Mouse (Mus musculus) small intestine, adult 2 months (tissue): Measurements from ENCODE around the gene Tes3-ps. TPM values are rescaled to one million over a fixed set of nuclear protein-coding genes. Genes with fewer than 3 reads are reported as not detected.
A peak's percentile ranks its signal among the peaks of the same experiment; 100 is the strongest.

ENCODE experiments used
- H3K27ac ChIP-seq: fragments of 200-500 bp; 2 replicates; pipeline ENCODE4 v1.5.1; 2012; ENCODE audit warnings: low read depth, low read length, control low read depth, inconsistent platforms; ENCODE audit not compliant: insufficient read depth
- H3K27me3 ChIP-seq: fragments of 200-500 bp; 2 replicates; pipeline ENCODE4 v1.6.1; 2012; ENCODE audit warnings: mild to moderate bottlenecking, moderate library complexity, low read length, inconsistent platforms; ENCODE audit not compliant: control insufficient read depth, insufficient read depth
- H3K36me3 ChIP-seq: fragments of 200-500 bp; 2 replicates; pipeline ENCODE4 v1.6.1; 2012; ENCODE audit warnings: mild to moderate bottlenecking, low read length, control low read depth, inconsistent platforms; ENCODE audit not compliant: control insufficient read depth, insufficient read depth
- H3K4me1 ChIP-seq: fragments of 200-500 bp; 2 replicates; pipeline ENCODE4 v1.6.1; 2012; ENCODE audit warnings: low read length, inconsistent platforms, mixed read lengths; ENCODE audit not compliant: control insufficient read depth, insufficient read depth, insufficient read length
- H3K4me3 ChIP-seq: fragments of 200-500 bp; 2 replicates; pipeline ENCODE4 v1.5.1; 2012; ENCODE audit warnings: low read depth, mild to moderate bottlenecking, control low read depth, inconsistent platforms, low read length, moderate library complexity
- CTCF ChIP-seq: fragments of 200-500 bp; IDR thresholded peaks from 2 replicates; pipeline ENCODE4 v1.5.1; 2012; ENCODE audit warnings: low read depth, mild to moderate bottlenecking, control low read depth, inconsistent platforms, low read length, moderate library complexity, mixed read lengths; ENCODE audit not compliant: insufficient replicate concordance, insufficient read length; ENCODE audit errors: extremely low read depth
- POLR2A ChIP-seq: fragments of 200-500 bp; IDR thresholded peaks from 2 replicates; pipeline ENCODE4 v1.6.1; 2012; ENCODE audit warnings: low read depth, mild to moderate bottlenecking, control low read depth, inconsistent platforms, low read length, moderate library complexity
- WGBS: fragments of 180-500 bp; shearing (Covaris S2); methylation state at CpG from one replicate; pipeline ENCODE4 v1.1.7; 2018; 5-methylcytosine and 5-hydroxymethylcytosine counted together
- polyA plus RNA-seq: library from polyadenylated mRNA; depleted of rRNA; stranded (reverse); fragments of >200 nt; gene quantifications from 2 replicates; pipeline ENCODE4 v1.2.3, GENCODE M21; 2012; rRNA removed

Gene Tes3-ps
- polyA plus RNA-seq, 1 experiment, result not detected

DNA sequence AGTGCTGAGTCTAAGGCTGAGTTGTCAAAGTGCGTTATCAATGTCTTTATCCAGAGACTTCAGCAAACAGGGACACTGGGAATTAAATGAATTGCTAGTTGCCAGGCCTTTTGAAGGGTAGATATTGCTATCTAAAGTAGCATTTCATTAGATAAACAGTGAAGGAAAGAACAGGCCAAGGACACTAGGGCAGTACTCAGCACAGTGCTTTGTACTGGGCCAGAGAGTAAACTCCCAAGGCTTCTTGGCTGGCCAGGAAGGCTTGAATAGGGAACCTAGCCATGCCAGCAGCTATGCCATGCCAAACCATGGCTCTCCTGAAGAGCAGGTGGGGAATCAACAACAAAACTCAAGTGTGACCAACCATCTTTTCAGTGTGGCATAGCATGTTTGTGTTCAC is 43.8 kb downstream of the Tes3-ps start:
- no peak overlapping the region for H3K4me3 ChIP-seq
- no peak for TF ChIP-seq POLR2A
- TF ChIP-seq CTCF, result no peak
- no peaks in the 10 kb centered on the region for H3K4me1 ChIP-seq
- no peaks in the 10 kb centered on the region for H3K36me3 ChIP-seq
- no peaks in the 10 kb centered on the region for H3K27me3 ChIP-seq
- no peak overlapping the region for H3K27ac ChIP-seq
- 89% methylated on average over 1 of the region's 1 CpGs for WGBS

DNA sequence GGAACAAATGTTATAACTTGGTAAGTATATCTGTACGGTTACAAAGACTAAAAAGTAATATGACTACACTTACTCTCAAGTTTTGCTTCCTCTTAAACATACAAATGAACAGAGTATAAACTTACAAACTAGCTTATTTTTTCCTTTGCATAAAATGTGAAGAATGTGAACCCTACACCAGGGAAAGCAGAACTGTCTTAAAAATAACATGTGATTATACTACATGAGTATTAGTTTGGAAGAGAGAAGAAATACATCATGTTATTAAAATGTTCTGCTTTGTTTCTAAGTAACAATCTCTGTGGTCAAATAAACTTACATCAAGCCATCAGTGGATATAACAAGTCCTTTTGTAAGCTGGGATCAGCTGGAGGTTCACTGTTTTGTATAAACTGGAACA is 45.6 kb downstream of the Tes3-ps start:
- Histone ChIP-seq H3K36me3 (no peaks in the 10 kb centered on the region), H3K27me3 (no peaks in the 10 kb centered on the region), H3K27ac (no peak overlapping the region), H3K4me3 (no peak overlapping the region), H3K4me1 (no peaks in the 10 kb centered on the region)
- 76% methylated on average over 1 of the region's 1 CpGs for WGBS
- TF ChIP-seq POLR2A (no peak), CTCF (no peak)

DNA sequence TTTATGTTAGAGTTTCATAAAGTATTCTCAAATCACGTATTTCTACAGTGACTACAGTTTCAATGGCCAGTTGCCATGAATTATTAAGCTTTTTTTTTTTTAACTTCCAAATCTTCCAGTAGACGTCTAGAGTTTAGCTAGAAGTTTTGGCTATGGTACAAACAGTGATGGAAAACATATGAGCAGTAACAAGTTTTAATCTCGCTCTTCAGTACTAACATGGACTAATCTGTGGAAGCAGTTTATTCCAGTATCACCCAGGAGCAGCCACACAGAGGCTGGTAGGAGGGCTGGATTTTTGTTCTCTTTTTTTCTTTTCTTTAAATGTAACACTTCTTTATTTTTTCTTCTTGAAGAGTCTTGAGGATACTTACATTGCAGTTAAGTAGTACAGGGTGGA is 51.2 kb downstream of the Tes3-ps start, which contains the start of gene Aspn:
Gene Aspn, plus strand, starts transcription at position 165 of the 400 bp plus-strand sequence.
- TF ChIP-seq POLR2A (no peak), CTCF (no peak)
- H3K36me3 ChIP-seq, result no peaks in the 10 kb centered on the region
- no peak within 1 kb of the TSS for H3K27ac ChIP-seq
- no peaks in the 10 kb centered on the region for H3K4me1 ChIP-seq
- no peak within 1 kb of the TSS for H3K4me3 ChIP-seq
- WGBS, result 70% methylated on average over 3 of the region's 3 CpGs
- H3K27me3 ChIP-seq, result no peaks in the 10 kb centered on the region

DNA sequence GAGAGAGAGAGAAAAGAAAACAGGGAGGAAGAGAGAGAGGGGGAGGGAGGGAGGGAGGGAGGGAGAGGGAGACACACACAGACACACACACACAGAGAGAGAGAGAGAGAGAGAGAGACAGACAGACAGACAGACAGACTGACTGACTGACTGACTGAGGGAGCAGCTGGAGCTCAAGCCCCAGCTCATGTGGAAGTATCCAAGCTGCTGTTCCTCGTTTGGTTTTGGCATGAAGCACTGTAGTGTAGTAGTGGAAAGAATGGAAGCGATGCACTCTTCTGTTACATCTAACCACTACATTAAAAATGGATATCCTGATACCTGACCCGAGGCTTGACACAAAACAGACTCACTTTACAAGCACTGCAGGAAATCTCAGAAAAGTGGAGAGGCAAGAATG is 52.5 kb downstream of the Tes3-ps start:
- no peaks in the 10 kb centered on the region for H3K36me3 ChIP-seq
- H3K4me3 ChIP-seq, result no peak overlapping the region
- no peaks in the 10 kb centered on the region for H3K27me3 ChIP-seq
- WGBS, result 61% methylated on average over 3 of the region's 3 CpGs
- TF ChIP-seq CTCF (no peak), POLR2A (no peak)
- peak overlapping the region; percentile 28; the same call in 1 of the 2 replicates for H3K27ac ChIP-seq
- H3K4me1 ChIP-seq, result no peaks in the 10 kb centered on the region

Other genes starting within 250 kb of the Tes3-ps start
- gene Susd3, start 244.6 kb upstream of the Tes3-ps start, polyA plus RNA-seq, result 3.2 and 5.1 TPM in 2 replicates
- 1.4 and 2.2 TPM in 2 replicates for gene Fgd3, start 173.0 kb upstream of the Tes3-ps start, polyA plus RNA-seq
- 7.9 and 10.0 TPM in 2 replicates for gene Bicd2, start 151.7 kb upstream of the Tes3-ps start, polyA plus RNA-seq
- 2.6 TPM in 2 replicates for gene Ippk, start 72.1 kb upstream of the Tes3-ps start, polyA plus RNA-seq
- gene Ecm2, start 11.5 kb downstream of the Tes3-ps start, polyA plus RNA-seq, result 0.17 and 0.19 TPM in 2 replicates
- 0.06 and 0.18 TPM in 2 replicates for gene Aspn, start 51.1 kb downstream of the Tes3-ps start, polyA plus RNA-seq
- gene Omd, start 89.1 kb downstream of the Tes3-ps start, polyA plus RNA-seq, result not detected in 2 replicates
- 0.67 and 0.70 TPM in 2 replicates for gene Ogn, start 114.7 kb downstream of the Tes3-ps start, polyA plus RNA-seq
- gene Cenpp, start 159.5 kb downstream of the Tes3-ps start, polyA plus RNA-seq, result 0.27 and 0.29 TPM in 2 replicates
- 0.06 and 0.09 TPM in 2 replicates for gene Nol8, start 159.8 kb downstream of the Tes3-ps start, polyA plus RNA-seq
- 5.6 and 10.6 TPM in 2 replicates for gene Iars, start 188.8 kb downstream of the Tes3-ps start, polyA plus RNA-seq